Mouse (Mus musculus): ENCODE measurements around the gene Gbf1. TPM values are rescaled to one million over a fixed set of nuclear protein-coding genes. Genes with fewer than 3 reads are reported as not detected.
A peak's percentile ranks its signal among the peaks of the same experiment; 100 is the strongest.

Gbf1 gene
- polyA plus RNA-seq, 1 experiment from 2014 or later, result 59.3 TPM

DNA sequence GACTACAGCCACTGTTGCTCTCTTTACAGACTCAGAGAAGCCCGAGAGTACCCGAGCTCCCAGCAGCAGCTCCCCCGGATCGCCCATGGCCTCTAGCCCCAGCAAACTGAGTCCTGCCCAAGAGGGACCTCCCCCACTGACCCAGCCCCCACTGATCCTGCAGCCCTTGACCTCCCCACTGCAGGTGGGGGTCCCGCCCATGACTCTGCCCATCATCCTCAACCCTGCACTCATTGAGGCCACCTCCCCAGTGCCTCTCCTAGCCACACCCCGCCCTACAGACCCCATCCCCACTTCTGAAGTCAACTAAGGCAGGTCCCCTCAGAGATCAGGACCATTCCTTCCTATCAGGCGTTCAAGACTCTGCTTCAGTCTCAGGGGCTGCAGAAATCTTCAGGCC lies 133.3 kb downstream of the Gbf1 start:
- Histone ChIP-seq H3K27ac (no peak overlapping the region), H3K27me3 (replicated peaks) (no peaks in the 10 kb centered on the region), H3K4me1 (no peaks in the 10 kb centered on the region), H3K9me3 (no peaks in the 10 kb centered on the region), H3K4me3 (replicated peaks) (no peak overlapping the region), H3K4me2 (no peak overlapping the region), H3K9ac (no peak overlapping the region), H3K36me3 (peaks cover 47% of the 10 kb centered on the region)
- ATAC-seq (ENCODE audit: insufficient read depth, low FRiP score, low read depth), result no peak
- 82% methylated on average over 7 of the region's 7 CpGs for WGBS

DNA sequence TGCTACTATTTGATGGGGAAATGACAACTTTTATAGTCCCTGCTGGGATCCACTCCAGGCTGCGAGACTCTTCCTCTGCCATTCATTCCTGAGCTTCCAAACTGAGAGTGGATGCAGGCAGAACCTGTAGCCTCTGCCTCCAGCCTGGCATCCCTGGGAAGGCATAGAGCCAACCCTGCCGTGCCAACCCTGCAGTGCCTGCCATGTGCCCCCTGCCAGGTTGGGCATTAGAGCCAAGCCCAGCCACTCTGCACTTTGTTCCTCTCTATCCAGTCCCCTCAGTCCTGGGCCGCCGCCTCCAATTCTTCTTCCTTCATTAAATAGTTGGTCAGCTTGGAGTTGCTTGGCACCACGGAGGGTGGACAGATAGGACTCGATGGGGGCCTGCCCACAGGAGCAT lies 133.7 kb downstream of the Gbf1 start:
- no peak for ATAC-seq (ENCODE audit: insufficient read depth, low FRiP score, low read depth)
- H3K4me3 ChIP-seq (replicated peaks), result no peak overlapping the region
- H3K9me3 ChIP-seq, result no peaks in the 10 kb centered on the region
- no peaks in the 10 kb centered on the region for H3K27me3 ChIP-seq (replicated peaks)
- no peaks in the 10 kb centered on the region for H3K4me1 ChIP-seq
- no peak overlapping the region for H3K9ac ChIP-seq
- H3K27ac ChIP-seq, result no peak overlapping the region
- H3K36me3 ChIP-seq, result peaks cover 44% of the 10 kb centered on the region
- H3K4me2 ChIP-seq, result no peak overlapping the region
- 92% methylated on average over 6 of the region's 6 CpGs for WGBS

DNA sequence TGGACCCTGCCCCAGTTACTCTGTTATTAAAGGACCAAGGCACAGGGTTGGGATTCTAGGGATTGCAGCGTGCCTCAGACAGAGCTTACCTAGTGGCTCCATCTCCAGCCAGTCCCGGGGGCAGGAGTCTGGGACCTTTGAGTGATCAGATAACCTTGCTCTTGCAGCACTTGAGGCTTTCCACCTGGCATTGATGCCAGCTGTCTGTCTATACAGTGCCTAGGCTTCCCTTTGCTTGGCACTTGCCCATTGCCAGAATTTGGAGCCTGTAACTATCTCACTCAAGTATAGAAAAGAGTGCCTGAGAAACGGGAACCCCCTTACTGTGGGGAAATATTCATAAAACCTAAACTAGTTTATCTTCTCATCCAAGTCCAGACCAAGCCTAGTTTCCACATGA lies 134.6 kb downstream of the Gbf1 start:
- no peak overlapping the region for H3K27ac ChIP-seq
- H3K4me2 ChIP-seq, result no peak overlapping the region
- no peaks in the 10 kb centered on the region for H3K4me1 ChIP-seq
- H3K9ac ChIP-seq, result no peak overlapping the region
- H3K9me3 ChIP-seq, result no peaks in the 10 kb centered on the region
- no peak overlapping the region for H3K4me3 ChIP-seq (replicated peaks)
- no peak for ATAC-seq (ENCODE audit: insufficient read depth, low FRiP score, low read depth)
- no peaks in the 10 kb centered on the region for H3K27me3 ChIP-seq (replicated peaks)
- H3K36me3 ChIP-seq, result peaks cover 36% of the 10 kb centered on the region
- WGBS, result 84% methylated on average over 3 of the region's 3 CpGs

DNA sequence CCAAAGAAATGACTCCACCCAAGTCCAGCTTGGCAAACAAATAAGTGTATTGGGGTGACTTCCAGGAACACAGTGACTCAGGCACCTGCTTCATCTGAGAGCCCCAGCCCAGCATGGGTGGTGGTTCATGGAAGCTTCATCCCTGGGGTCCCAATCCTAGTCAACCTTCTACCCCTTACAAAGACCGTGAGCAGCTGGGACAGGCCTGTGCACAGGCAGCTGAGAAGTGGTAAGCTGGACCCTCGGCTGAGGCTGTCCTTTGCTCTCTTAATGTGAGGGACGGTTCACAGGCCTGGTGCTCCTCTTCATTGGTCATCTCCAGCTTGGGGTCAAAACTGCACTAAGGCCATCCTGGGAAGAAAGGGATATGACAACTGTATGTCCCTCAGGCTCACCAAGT lies 135.3 kb downstream of the Gbf1 start:
- 89% methylated on average over 3 of the region's 3 CpGs for WGBS
- Histone ChIP-seq H3K9ac (no peak overlapping the region), H3K9me3 (no peaks in the 10 kb centered on the region), H3K4me2 (no peak overlapping the region), H3K4me1 (no peaks in the 10 kb centered on the region), H3K27ac (no peak overlapping the region), H3K36me3 (peaks cover 31% of the 10 kb centered on the region), H3K4me3 (replicated peaks) (no peak overlapping the region), H3K27me3 (replicated peaks) (no peaks in the 10 kb centered on the region)
- no peak for ATAC-seq (ENCODE audit: insufficient read depth, low FRiP score, low read depth)

DNA sequence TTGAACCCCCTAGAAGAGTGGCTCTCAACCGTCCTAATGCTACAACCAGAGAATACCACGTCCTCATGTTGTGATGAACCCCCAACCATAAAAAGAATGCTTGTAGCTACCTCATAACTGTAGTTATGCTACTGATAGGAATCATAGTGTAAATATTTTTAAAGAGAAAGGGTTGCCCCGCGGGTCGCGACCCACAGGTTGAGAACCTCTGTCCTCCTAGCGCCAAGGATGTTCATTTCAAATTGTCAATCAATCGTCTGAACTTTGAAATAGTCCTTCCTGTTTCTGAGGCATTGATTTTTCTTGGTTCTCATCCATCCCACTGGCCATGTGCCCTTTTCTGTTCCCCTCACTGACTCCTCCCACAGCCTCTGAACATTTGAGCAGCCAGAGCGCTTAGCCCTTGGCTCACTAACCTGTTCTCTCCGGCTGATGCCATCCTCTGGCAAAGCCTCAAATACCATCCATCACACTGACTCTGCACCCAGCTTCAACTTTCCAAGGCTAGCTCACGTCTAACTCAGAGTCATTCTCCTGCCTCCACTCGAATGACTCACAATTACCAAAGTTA lies 138.3 kb downstream of the Gbf1 start:
- no peak overlapping the region for H3K27ac ChIP-seq
- ATAC-seq (ENCODE audit: insufficient read depth, low FRiP score, low read depth), result no peak
- H3K9ac ChIP-seq, result no peak overlapping the region
- no peaks in the 10 kb centered on the region for H3K4me1 ChIP-seq
- no peaks in the 10 kb centered on the region for H3K9me3 ChIP-seq
- H3K4me2 ChIP-seq, result no peak overlapping the region
- H3K4me3 ChIP-seq (replicated peaks), result no peak overlapping the region
- 59% methylated on average over 12 of the region's 12 CpGs for WGBS
- 0 out of 2 replicates have a peak, but pooled peaks cover 5% of the 10 kb centered on the region for H3K36me3 ChIP-seq
- H3K27me3 ChIP-seq (replicated peaks), result no peaks in the 10 kb centered on the region

DNA sequence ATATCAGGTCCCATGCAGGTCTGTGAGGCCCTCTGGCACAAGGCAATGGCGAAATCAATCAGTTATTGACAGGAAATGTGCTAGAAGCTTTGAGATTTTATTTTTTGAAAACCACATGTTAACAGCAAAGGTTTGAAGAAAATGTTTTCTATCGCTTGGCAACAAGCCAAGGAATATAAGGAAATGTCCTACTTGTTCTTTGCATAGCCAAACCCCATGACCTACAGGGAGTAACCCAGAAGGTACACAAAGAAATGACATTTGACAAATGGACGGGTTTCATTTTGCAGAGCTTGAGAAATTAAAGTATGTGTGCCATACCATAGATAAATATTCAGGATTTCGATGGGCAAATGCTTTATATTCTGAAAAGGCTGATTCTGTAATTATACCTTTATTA lies 144.6 kb downstream of the Gbf1 start:
- Histone ChIP-seq H3K4me1 (no peaks in the 10 kb centered on the region), H3K4me2 (no peak overlapping the region)
- ATAC-seq (ENCODE audit: insufficient read depth, low FRiP score, low read depth), result peak; percentile 22; the same call in 1 of the 2 replicates

DNA sequence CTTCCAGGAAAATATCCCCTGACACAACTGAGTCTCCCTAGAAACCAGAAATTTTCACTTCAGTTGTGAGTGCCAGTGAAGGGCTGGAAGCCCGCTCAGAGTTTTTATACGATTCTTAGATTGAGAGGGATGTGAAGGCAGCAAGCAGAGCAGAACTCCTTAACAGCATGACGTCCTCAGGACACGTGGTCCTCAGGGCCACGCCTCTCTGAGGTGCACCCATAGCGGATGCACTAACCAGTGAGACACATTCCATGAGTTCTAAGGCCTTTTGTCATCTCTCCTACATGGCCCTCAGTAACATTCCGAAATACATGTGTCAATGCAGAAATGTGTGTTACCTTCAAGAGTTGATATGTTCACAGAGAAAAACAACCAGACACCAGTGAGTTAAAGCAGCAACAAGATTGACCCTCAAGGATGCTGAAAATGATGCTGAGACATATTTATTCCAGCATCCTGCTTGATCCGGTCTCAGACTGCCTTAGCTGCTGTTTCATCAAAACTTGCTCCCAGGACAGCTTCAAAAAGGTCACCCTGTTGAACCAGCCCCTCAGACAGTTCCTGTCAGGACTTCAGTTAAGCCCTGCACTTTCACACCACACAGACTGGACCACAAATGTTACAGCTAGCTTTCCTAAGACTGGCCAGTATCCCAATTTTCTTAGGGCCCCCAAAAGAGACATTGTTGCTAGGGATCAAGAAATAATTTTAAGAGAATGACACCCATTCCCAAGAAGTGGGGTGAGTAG lies 148.2 kb downstream of the Gbf1 start:
- WGBS, result 44% methylated on average over 8 of the region's 8 CpGs

More for the DNA sequence above, 144.6 kb downstream of the Gbf1 start:
- no peaks in the 10 kb centered on the region for H3K9me3 ChIP-seq
- no peak overlapping the region for H3K9ac ChIP-seq
- H3K27ac ChIP-seq, result no peak overlapping the region
- WGBS, result 46% methylated on average over 4 of the region's 4 CpGs
- no peaks in the 10 kb centered on the region for H3K27me3 ChIP-seq (replicated peaks)
- H3K4me3 ChIP-seq (replicated peaks), result no peak overlapping the region
- H3K36me3 ChIP-seq, result no peaks in the 10 kb centered on the region

DNA sequence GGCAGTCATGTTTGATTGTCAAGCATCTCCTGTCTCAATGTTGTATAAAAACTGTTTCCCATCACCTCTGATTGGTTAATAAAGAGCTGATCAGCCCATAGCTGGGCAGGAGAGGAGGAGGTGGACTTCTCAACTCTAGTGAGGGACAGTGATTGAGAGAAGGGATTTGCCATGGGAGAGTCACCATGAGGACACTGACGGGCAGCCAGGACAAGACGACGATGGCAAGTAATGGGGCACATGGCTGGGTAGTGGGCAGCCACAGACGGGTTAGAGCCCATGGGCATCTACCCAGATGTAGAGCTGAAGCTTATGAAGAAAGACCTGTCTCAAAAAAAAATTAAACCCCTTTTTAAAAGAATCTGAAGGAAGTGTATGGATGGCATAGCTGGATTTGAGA lies 150.2 kb downstream of the Gbf1 start:
- Histone ChIP-seq H3K36me3 (no peaks in the 10 kb centered on the region), H3K27ac (no peak overlapping the region), H3K9ac (no peak overlapping the region), H3K4me1 (peaks cover 12% of the 10 kb centered on the region), H3K4me2 (no peak overlapping the region), H3K4me3 (replicated peaks) (no peak overlapping the region), H3K9me3 (no peaks in the 10 kb centered on the region), H3K27me3 (replicated peaks) (no peaks in the 10 kb centered on the region)
- ATAC-seq (ENCODE audit: insufficient read depth, low FRiP score, low read depth), result no peak
- 87% methylated on average over 4 of the region's 4 CpGs for WGBS

More for the DNA sequence above, 148.2 kb downstream of the Gbf1 start:
- Histone ChIP-seq H3K4me2 (no peak overlapping the region), H3K9me3 (no peaks in the 10 kb centered on the region), H3K27me3 (replicated peaks) (no peaks in the 10 kb centered on the region), H3K4me1 (peaks cover 6% of the 10 kb centered on the region; the same call in 1 of the 2 replicates), H3K27ac (no peak overlapping the region), H3K36me3 (no peaks in the 10 kb centered on the region), H3K4me3 (replicated peaks) (no peak overlapping the region), H3K9ac (no peak overlapping the region)
- ATAC-seq (ENCODE audit: insufficient read depth, low FRiP score, low read depth), result no peak

DNA sequence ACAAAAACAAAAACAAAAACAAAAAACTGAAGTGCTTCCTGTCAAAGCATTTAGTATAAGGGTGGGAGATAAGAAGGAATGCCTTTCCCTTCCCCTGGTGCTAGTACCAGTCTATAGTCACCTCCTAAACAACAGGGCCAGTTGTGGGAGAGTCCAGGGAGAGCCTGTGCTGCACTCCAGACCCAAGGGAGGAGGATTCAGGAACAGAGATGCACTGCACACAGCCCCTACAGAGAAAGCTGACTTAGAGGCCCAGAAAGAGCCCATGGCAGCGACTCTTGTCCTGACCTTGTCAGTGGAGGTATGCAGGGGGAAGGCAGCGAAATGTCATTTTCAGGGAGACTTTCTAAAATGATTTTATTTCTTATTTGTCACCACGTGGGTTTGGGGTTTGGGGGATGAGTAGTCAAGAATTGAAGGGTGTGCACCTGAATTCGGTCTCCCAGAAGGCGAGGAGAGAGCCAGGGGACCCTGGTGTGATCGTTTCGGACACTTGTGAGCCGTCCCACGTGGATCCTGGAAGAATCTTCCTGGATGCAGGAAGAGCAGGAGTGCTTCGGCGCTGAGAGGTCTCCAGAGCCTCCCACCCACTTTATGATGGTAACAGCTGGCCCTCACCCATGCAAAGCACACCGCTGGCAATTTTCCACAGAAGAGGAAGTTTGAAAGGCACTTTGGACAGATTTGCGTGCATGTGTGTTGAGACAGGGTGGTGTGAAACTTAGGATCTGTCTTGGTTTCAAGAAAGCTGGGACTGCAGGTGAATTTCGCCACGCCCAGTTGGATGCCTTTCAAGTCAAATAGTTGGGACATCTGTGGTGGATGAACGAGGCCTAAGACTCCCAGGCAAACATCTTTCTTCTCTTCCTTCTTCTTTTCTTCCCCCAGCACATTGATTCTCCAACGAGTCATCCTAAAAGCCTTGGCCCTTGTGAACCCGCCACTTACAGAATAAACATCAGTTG lies 151.2 kb downstream of the Gbf1 start:
- no peaks in the 10 kb centered on the region; the same call in 1 of the 2 replicates for H3K27me3 ChIP-seq (replicated peaks)
- ATAC-seq (ENCODE audit: insufficient read depth, low FRiP score, low read depth), result no peak
- peak overlapping the region; percentile 26; the same call in 1 of the 2 replicates for H3K9ac ChIP-seq
- no peaks in the 10 kb centered on the region for H3K36me3 ChIP-seq
- WGBS, result 51% methylated on average over 18 of the region's 18 CpGs
- H3K4me1 ChIP-seq, result peaks cover 12% of the 10 kb centered on the region
- H3K4me2 ChIP-seq, result peak overlapping the region; percentile 85
- no peaks in the 10 kb centered on the region for H3K9me3 ChIP-seq
- H3K4me3 ChIP-seq (replicated peaks), result peak overlapping the region; percentile 67
- H3K27ac ChIP-seq, result peak overlapping the region; percentile 95

DNA sequence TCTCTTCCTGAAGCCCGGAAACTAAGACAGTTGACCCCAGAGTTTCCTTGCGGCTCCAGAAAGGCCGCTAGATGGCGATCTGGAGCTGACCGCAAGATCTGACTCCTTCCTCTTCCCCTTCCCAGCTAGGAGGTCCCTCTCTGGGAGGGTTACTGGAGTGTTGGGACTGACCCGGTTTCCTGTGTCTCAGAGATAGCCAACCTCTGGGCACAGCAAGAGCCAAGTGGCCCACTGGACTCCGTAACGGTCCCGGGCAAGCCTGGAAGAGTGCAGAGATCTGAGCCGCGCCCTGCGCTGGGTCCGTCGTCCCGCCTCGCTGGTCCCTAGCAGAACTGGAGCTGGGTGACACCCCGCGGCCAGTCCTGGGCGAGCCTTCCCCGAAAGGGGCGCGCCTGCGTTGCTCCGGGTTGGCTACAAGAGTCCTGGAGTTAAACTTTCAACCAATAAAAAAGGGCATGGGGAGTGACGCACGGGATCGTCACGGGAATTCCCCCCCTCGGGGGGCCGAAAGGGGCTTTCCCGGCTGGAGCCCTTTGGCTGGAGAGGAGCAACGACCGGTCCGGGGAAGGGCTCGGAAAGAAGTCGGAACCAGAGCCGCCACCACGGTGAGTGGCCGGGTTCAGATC lies 152.0 kb downstream of the Gbf1 start, which contains the start of gene Nfkb2:
Nfkb2 (plus strand) TSS at position 105 of the 626 bp plus-strand sequence.
- under 1% methylated on average over 39 of the region's 39 CpGs for WGBS
- H3K9me3 ChIP-seq, result no peaks in the 10 kb centered on the region

DNA sequence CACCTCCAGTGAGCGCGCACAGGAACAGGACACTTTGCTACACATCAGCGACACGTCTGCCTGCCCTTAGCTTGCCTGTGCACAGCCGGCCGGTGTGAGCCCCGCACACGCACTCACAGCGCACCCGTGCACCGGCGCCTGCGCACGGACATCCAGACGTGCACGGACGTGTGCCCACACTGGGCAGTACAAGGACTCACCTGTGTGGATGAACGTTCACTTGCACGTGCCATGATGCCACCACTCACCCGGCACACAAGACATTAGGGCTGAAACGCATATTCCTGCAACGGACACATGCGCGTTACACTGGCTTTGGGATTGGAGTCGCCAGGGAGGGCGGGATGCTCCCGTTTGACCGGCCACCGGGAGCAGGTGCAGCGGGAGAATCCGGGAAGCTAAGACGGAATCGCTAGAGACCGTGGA lies 152.6 kb downstream of the Gbf1 start:
- peak overlapping the region; percentile 95 for H3K27ac ChIP-seq
- H3K4me1 ChIP-seq, result peaks cover 17% of the 10 kb centered on the region
- no peaks in the 10 kb centered on the region for H3K9me3 ChIP-seq
- peak overlapping the region; percentile 67 for H3K4me3 ChIP-seq (replicated peaks)
- H3K27me3 ChIP-seq (replicated peaks), result no peaks in the 10 kb centered on the region; the same call in 1 of the 2 replicates
- H3K9ac ChIP-seq, result peak overlapping the region; percentile 54
- H3K4me2 ChIP-seq, result peak overlapping the region; percentile 85
- ATAC-seq (ENCODE audit: insufficient read depth, low FRiP score, low read depth), result peak; percentile 9; the same call in 1 of the 2 replicates
- H3K36me3 ChIP-seq, result peaks cover 4% of the 10 kb centered on the region
- WGBS, result under 1% methylated on average over 34 of the region's 34 CpGs

More for the DNA sequence above, 152.0 kb downstream of the Gbf1 start, which contains the start of gene Nfkb2:
- peak within 1 kb of the TSS; percentile 54 for H3K9ac ChIP-seq
- H3K27ac ChIP-seq, result peak within 1 kb of the TSS; percentile 95
- peak; percentile 93 for ATAC-seq (ENCODE audit: insufficient read depth, low FRiP score, low read depth)
- peak within 1 kb of the TSS; percentile 85 for H3K4me2 ChIP-seq
- H3K4me1 ChIP-seq, result peaks cover 17% of the 10 kb centered on the region
- H3K36me3 ChIP-seq, result no peaks in the 10 kb centered on the region
- H3K27me3 ChIP-seq (replicated peaks), result no peaks in the 10 kb centered on the region; the same call in 1 of the 2 replicates
- H3K4me3 ChIP-seq (replicated peaks), result peak within 1 kb of the TSS; percentile 67
